Mouse (Mus musculus) limb, embryonic 15.5 days (tissue): ENCODE measurements around the gene Ocln. TPM values are rescaled to one million over a fixed set of nuclear protein-coding genes. Genes with fewer than 3 reads are reported as not detected.

Experiments
- ATAC-seq: fragments of 200-750 bp; cut with Nextera tagmentation; 2 replicates; pipeline ENCODE4 v1.8.0; 2017; ENCODE audit warnings: low read depth, moderate TSS enrichment; ENCODE audit not compliant: insufficient number of reproducible peaks, low FRiP score, low TSS enrichment
- H3K27ac ChIP-seq: fragments of 300-500 bp; sonication (generic); 2 replicates; pipeline ENCODE4 v1.5.1; 2015; ENCODE audit warnings: moderate library complexity, mild to moderate bottlenecking, inconsistent platforms
- H3K27me3 ChIP-seq: fragments of 300-500 bp; sonication (generic); 2 replicates; pipeline ENCODE4 v1.6.1; 2015; ENCODE audit warnings: inconsistent platforms
- H3K36me3 ChIP-seq: fragments of 300-500 bp; sonication (generic); 2 replicates; pipeline ENCODE4 v1.6.1; 2015; ENCODE audit warnings: inconsistent platforms
- H3K4me1 ChIP-seq: fragments of 300-500 bp; sonication (generic); 2 replicates; pipeline ENCODE4 v1.6.1; 2015; ENCODE audit warnings: inconsistent platforms
- H3K4me2 ChIP-seq: fragments of 300-500 bp; sonication (generic); 2 replicates; pipeline ENCODE4 v1.6.1; 2015; ENCODE audit warnings: mild to moderate bottlenecking, inconsistent platforms
- H3K4me3 ChIP-seq: fragments of 300-500 bp; sonication (generic); 2 replicates; pipeline ENCODE4 v1.5.1; 2015; ENCODE audit warnings: mild to moderate bottlenecking, inconsistent platforms
- H3K9ac ChIP-seq: fragments of 300-500 bp; sonication (generic); 2 replicates; pipeline ENCODE4 v1.6.1; 2015; ENCODE audit warnings: inconsistent platforms
- H3K9me3 ChIP-seq: fragments of 300-500 bp; sonication (generic); 2 replicates; pipeline ENCODE4 v1.6.1; 2016; ENCODE audit warnings: inconsistent platforms
- WGBS: fragments of 180-500 bp; shearing (Covaris S2); methylation state at CpG from one replicate; pipeline ENCODE4 v1.1.7; 2015; 5-methylcytosine and 5-hydroxymethylcytosine counted together
- polyA plus RNA-seq: library from polyadenylated mRNA; unstranded; fragments of >200 nt; fragmentation: Nextera tagmentation; extraction: Ambion mirVana; gene quantifications from 2 replicates; pipeline ENCODE4 v1.2.1, GENCODE M21; 2015

Gene Ocln
- polyA plus RNA-seq, 1 experiment from 2014 or later = 12.1 TPM

- 60% methylated on average over 2 of the region's 2 CpGs for WGBS
- no peak for ATAC-seq
- no peak overlapping the region for H3K9ac ChIP-seq
Measured at GRCm38 (mm10) chr13:100575950-100576349, 23.4 kb upstream of the Ocln start.

GRCm38 (mm10) chr13:100570713-100571112, 18.2 kb upstream of the Ocln start:
- H3K4me3 ChIP-seq = no peak overlapping the region
- no peak overlapping the region for H3K9ac ChIP-seq
- H3K36me3 ChIP-seq = no peaks in the 10 kb centered on the region
- H3K4me1 ChIP-seq = no peaks in the 10 kb centered on the region
- H3K27me3 ChIP-seq = no peaks in the 10 kb centered on the region
- ATAC-seq = no peak
- H3K4me2 ChIP-seq = no peak overlapping the region
- no peaks in the 10 kb centered on the region for H3K9me3 ChIP-seq
- no peak overlapping the region for H3K27ac ChIP-seq
- WGBS = 45% methylated on average over 2 of the region's 2 CpGs

More at GRCm38 (mm10) chr13:100575950-100576349, 23.4 kb upstream of the Ocln start:
- Histone ChIP-seq H3K4me3 (no peak overlapping the region), H3K36me3 (no peaks in the 10 kb centered on the region), H3K4me2 (no peak overlapping the region), H3K27me3 (no peaks in the 10 kb centered on the region), H3K4me1 (no peaks in the 10 kb centered on the region), H3K27ac (no peak overlapping the region), H3K9me3 (no peaks in the 10 kb centered on the region)

GRCm38 (mm10) chr13:100568359-100568758, 15.8 kb upstream of the Ocln start:
- WGBS = 83% methylated on average over 1 of the region's 1 CpGs
- no peaks in the 10 kb centered on the region for H3K27me3 ChIP-seq
- no peak overlapping the region for H3K4me3 ChIP-seq
- no peaks in the 10 kb centered on the region for H3K36me3 ChIP-seq
- H3K4me1 ChIP-seq = no peaks in the 10 kb centered on the region
- no peaks in the 10 kb centered on the region for H3K9me3 ChIP-seq
- no peak for ATAC-seq
- no peak overlapping the region for H3K9ac ChIP-seq
- no peak overlapping the region for H3K27ac ChIP-seq
- no peak overlapping the region for H3K4me2 ChIP-seq

DNA sequence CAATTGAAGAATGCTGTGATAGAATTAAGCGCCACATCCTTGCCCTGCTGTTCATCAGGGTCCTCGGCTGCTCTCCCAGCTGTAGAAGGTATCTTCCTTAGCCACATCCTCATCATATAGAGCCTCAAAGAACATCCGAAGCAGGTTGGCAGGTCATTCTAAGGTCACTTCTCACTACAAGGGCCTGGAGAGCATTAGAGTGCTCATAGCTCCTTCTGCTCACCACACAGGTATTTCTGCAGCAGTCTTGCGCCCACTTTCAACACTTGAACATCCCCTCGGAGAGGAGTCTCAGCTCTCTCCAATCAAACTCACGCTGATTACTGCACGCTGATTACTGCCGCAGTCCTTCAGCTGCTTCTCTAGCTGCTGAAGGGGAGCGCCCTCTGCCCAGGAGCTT, 6.9 kb upstream of the Ocln start:
- Histone ChIP-seq H3K27me3 (no peaks in the 10 kb centered on the region), H3K4me3 (no peak overlapping the region), H3K4me2 (no peak overlapping the region), H3K4me1 (no peaks in the 10 kb centered on the region), H3K9me3 (no peaks in the 10 kb centered on the region), H3K9ac (no peak overlapping the region), H3K27ac (no peak overlapping the region), H3K36me3 (no peaks in the 10 kb centered on the region)
- 79% methylated on average over 9 of the region's 9 CpGs for WGBS
- no peak for ATAC-seq

GRCm38 (mm10) chr13:100557011-100557410, 4.5 kb upstream of the Ocln start:
- Histone ChIP-seq H3K27me3 (peaks cover 21% of the 10 kb centered on the region), H3K27ac (no peak overlapping the region), H3K4me1 (peaks cover 12% of the 10 kb centered on the region), H3K36me3 (no peaks in the 10 kb centered on the region), H3K9ac (no peak overlapping the region), H3K4me2 (no peak overlapping the region), H3K9me3 (no peaks in the 10 kb centered on the region), H3K4me3 (no peak overlapping the region)
- no peak for ATAC-seq
- WGBS = 29% methylated on average over 4 of the region's 4 CpGs

GRCm38 (mm10) chr13:100553042-100553437, 522 bp upstream of the Ocln start:
- 5% methylated on average over 12 of the region's 12 CpGs for WGBS
- H3K9me3 ChIP-seq = no peaks in the 10 kb centered on the region
- H3K27ac ChIP-seq = no peak overlapping the region

GRCm38 (mm10) chr13:100552009-100552368, 529 bp downstream of the Ocln start:
- H3K4me1 ChIP-seq = peaks cover 23% of the 10 kb centered on the region
- no peak for ATAC-seq
- peak overlapping the region; percentile 39 for H3K9ac ChIP-seq

More at GRCm38 (mm10) chr13:100553042-100553437, 522 bp upstream of the Ocln start:
- Histone ChIP-seq H3K4me2 (peak overlapping the region; percentile 100), H3K36me3 (no peaks in the 10 kb centered on the region), H3K27me3 (peaks cover 45% of the 10 kb centered on the region), H3K4me3 (peak overlapping the region; percentile 58), H3K9ac (no peak overlapping the region), H3K4me1 (peaks cover 23% of the 10 kb centered on the region)
- no peak for ATAC-seq

DNA sequence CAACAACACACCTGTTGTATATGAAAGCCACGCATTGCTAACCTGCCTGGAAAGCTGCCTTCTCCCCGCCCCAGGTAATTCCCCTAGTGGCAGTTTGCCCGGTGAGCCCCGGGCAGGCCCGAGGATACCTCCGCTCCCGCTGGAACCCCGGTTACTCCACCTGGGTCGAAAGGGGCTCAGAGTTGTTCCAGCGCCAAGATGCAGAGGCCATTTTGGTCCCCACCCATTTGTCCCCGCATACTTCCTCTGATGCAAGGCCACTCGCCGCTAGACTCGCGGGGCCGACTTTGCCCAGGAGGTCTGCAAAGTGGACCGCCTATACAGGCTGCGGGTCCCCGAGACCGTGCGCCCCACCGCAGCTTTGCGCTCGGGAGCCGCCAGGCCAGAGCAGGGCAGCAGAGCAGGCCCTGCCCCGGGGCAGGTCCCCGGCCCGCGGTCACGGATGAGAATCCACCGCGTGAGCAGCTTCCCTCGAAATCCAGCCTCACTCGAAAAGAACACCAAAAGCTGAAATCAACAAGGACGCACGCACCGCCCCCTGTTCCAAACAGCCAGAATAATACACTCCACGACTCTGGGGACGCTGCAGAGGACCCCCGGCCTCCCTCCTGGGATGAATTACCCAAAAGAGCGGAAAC, 1.0 kb downstream of the Ocln start:
- H3K4me2 ChIP-seq = peak overlapping the region; percentile 100
- H3K9me3 ChIP-seq = no peaks in the 10 kb centered on the region
- no peak overlapping the region for H3K27ac ChIP-seq
- H3K4me3 ChIP-seq = peak overlapping the region; percentile 58
- peaks cover 23% of the 10 kb centered on the region for H3K4me1 ChIP-seq
- no peaks in the 10 kb centered on the region for H3K36me3 ChIP-seq
- peaks cover 45% of the 10 kb centered on the region for H3K27me3 ChIP-seq
- under 1% methylated on average over 41 of the region's 41 CpGs for WGBS
- ATAC-seq = no peak
- H3K9ac ChIP-seq = peak overlapping the region; percentile 39

More at GRCm38 (mm10) chr13:100552009-100552368, 529 bp downstream of the Ocln start:
- Histone ChIP-seq H3K27me3 (peaks cover 45% of the 10 kb centered on the region), H3K9me3 (no peaks in the 10 kb centered on the region), H3K4me2 (peak overlapping the region; percentile 100), H3K27ac (peak overlapping the region; percentile 48; the same call in 1 of the 2 replicates), H3K36me3 (no peaks in the 10 kb centered on the region), H3K4me3 (peak overlapping the region; percentile 58)
- WGBS = 0% methylated on average over 35 of the region's 35 CpGs

DNA sequence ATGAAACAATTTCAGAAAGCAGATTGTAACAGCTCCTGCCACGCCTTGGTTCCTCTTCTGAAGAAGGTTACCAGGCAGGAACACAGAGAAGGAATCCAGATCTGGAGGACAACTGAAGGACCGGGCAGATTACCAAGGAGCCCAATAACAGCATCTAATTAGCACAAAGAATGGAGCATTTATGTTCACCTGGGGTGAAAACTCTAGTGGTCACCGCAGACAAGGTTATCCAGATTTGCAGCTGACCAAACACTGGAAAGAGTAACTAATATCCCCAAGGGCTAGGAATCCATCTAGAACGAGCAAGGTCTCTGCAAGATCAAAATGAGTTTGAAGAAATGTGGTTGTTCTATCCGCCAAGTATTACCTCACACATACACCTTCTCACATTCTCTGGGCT, 5.2 kb downstream of the Ocln start:
- H3K4me3 ChIP-seq = no peak overlapping the region
- no peaks in the 10 kb centered on the region for H3K9me3 ChIP-seq
- peaks cover 14% of the 10 kb centered on the region for H3K4me1 ChIP-seq
- no peak overlapping the region for H3K4me2 ChIP-seq
- WGBS = 75% methylated on average over 5 of the region's 5 CpGs
- no peaks in the 10 kb centered on the region for H3K36me3 ChIP-seq
- ATAC-seq = no peak
- H3K27me3 ChIP-seq = peaks cover 26% of the 10 kb centered on the region
- no peak overlapping the region for H3K27ac ChIP-seq
- H3K9ac ChIP-seq = no peak overlapping the region

DNA sequence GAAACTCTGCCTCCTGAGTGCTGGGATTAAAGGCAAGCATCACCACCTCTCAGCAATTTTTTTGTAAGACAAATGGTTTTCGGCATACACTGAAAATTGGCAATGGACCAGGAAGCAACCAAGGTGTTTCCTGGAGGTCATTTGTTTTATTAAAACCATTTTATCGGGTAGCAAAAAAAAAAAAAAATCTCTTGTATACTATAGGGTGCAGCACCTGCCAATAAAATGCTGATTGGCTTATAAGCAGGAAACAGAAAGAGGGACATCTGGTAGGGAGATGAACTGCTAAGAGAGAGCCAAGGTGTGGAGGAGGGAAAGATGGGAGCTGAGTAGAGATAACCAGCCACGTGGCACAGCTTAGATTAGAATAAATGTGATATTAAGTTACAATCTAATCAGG, 7.0 kb downstream of the Ocln start:
- 46% methylated on average over 3 of the region's 3 CpGs for WGBS
- no peak overlapping the region for H3K4me3 ChIP-seq
- ATAC-seq = no peak
- no peaks in the 10 kb centered on the region for H3K9me3 ChIP-seq
- H3K36me3 ChIP-seq = no peaks in the 10 kb centered on the region
- no peak overlapping the region for H3K27ac ChIP-seq
- H3K4me1 ChIP-seq = no peaks in the 10 kb centered on the region
- H3K9ac ChIP-seq = no peak overlapping the region
- H3K27me3 ChIP-seq = peaks cover 8% of the 10 kb centered on the region
- H3K4me2 ChIP-seq = no peak overlapping the region

GRCm38 (mm10) chr13:100544220-100544662, 8.3 kb downstream of the Ocln start:
- no peak overlapping the region for H3K9ac ChIP-seq
- no peak overlapping the region for H3K27ac ChIP-seq
- no peaks in the 10 kb centered on the region for H3K36me3 ChIP-seq
- no peak overlapping the region for H3K4me2 ChIP-seq
- no peak overlapping the region for H3K4me3 ChIP-seq
- no peaks in the 10 kb centered on the region for H3K9me3 ChIP-seq
- no peaks in the 10 kb centered on the region for H3K4me1 ChIP-seq
- 71% methylated on average over 4 of the region's 4 CpGs for WGBS
- H3K27me3 ChIP-seq = no peaks in the 10 kb centered on the region
- no peak for ATAC-seq

GRCm38 (mm10) chr13:100543011-100543767, 9.3 kb downstream of the Ocln start:
- Histone ChIP-seq H3K4me1 (no peaks in the 10 kb centered on the region), H3K27me3 (no peaks in the 10 kb centered on the region), H3K4me2 (no peak overlapping the region), H3K27ac (no peak overlapping the region), H3K36me3 (no peaks in the 10 kb centered on the region), H3K4me3 (no peak overlapping the region), H3K9me3 (no peaks in the 10 kb centered on the region), H3K9ac (no peak overlapping the region)
- 73% methylated on average over 10 of the region's 10 CpGs for WGBS
- no peak for ATAC-seq
